Mouse (Mus musculus) mouse embryonic stem cell (cell line): ENCODE results near the gene Fau.
"Not testable (repeated sequence)": the region's sequence is repeated elsewhere in the genome, so short reads cannot be mapped to it uniquely, and the experiment has no call there.

ENCODE experiments used
- in situ Hi-C, 2 experiments: fragments of 300-500 bp; cut with MboI; formaldehyde crosslinking; loops; 1 replicate in 1 of 2; 3 replicates in 1 of 2; pipeline ENCODE4 v1.14.3; 2019 to 2020; ENCODE audit warnings: low sequenced_read_pairs in 2 of 2, low pct_unique_long_range_greater_than_20kb in 1 of 2, mixed read lengths in 1 of 2; ENCODE audit not compliant: unreplicated experiment in 1 of 2

The Fau gene

DNA sequence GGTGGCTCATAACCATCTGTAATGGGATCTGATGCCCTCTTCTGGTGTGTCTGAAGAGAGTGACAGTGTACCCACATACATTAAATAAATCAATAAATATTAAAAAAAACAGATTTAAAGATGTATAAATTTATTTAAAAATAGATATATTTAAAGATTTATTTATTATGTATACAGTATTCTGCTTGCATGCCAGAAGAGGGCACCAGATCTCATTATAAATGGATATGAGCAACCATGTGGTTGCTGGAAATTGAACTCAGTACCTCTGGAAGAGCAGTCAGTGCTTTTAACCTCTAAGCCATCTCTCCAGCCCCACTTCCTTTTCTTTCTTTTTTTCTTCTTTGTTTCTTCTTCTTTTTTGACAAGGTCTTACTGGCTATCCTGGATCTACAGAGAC is 17.6 kb upstream of the Fau start:
- in situ Hi-C loops: no loop called here

DNA sequence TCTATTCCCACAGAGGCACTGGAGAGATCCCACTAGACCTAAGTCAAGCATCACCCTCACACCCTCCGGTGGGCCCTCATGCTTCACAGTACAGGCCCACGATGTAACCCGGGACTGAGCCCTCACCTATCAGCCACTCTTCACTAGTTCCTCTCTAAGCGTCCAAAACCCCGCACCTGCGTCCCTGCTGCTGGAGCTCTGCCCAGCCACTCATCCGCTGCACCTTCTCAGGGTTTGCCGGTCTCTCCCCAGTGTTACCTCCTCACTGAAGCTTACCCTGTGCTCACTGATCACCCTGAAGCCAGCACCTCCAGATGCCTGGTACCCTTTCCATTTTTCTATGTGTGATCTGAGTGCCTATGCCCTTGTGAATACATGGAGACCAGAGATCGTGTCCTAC is 15.4 kb upstream of the Fau start:
- in situ Hi-C loops: no loop called here

DNA sequence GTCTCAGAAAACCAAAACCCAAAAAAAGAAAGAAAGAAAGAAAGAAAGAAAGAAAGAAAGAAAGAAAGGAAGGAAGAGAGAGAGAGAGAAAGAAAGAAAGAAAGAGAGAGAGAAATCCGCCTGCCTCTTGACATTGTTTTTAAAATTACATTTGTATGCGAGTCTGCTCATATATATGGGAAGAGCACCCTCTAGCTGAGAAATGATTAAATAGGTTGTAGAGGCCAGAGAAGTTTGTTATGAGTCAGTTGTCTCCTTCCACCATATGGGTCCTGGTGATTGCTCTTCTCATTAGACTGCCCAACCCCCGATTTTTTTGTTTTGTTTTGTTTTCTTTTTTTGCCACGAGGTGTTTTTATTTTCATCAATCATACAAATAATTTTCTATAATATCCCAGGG is 13.5 kb upstream of the Fau start:
- in situ Hi-C loops: not testable (repeated sequence)

DNA sequence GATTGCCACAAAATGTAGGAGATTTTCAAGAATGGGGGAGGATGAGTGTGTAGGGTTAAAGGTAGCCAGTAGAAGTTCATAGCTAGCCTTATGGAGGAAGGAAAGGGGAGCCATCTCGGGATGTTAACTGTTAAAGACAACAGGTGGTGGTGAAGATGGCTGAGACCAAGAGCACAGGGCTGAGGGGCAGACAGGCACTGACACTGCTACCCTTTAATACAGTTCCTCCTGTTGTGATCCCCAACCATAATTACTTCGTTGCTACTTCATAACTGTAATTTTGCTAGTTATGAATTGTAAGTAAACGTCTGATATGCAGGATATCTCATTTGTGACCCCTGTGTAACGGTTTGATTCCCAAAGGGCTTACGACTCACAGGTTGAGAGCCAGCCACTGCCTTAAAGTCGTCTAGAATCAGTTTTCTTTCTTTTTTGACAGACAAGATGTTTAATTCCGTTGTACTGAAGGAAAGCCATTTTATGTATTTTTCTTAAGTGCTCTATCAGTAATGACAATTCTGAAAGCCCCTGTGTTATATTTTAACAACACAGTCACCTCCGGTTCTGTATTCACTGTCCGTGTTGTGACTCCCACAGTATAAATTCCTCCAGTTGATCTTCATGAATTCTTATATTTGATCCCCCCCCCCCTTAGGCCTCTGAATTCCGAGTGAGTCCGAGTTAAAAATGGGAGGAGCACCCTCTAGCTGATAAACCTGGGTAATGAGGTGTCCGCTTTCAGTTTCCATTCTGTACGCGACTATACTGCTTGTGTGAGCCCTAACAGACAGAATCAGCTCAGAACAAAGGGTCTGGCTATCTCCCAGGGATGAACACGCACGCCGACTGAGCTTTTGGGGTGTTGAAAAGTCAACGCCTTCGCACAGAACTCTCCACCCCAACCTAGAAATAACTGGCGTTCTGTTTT is 12.0 kb upstream of the Fau start:
- in situ Hi-C loops: no loop called here

DNA sequence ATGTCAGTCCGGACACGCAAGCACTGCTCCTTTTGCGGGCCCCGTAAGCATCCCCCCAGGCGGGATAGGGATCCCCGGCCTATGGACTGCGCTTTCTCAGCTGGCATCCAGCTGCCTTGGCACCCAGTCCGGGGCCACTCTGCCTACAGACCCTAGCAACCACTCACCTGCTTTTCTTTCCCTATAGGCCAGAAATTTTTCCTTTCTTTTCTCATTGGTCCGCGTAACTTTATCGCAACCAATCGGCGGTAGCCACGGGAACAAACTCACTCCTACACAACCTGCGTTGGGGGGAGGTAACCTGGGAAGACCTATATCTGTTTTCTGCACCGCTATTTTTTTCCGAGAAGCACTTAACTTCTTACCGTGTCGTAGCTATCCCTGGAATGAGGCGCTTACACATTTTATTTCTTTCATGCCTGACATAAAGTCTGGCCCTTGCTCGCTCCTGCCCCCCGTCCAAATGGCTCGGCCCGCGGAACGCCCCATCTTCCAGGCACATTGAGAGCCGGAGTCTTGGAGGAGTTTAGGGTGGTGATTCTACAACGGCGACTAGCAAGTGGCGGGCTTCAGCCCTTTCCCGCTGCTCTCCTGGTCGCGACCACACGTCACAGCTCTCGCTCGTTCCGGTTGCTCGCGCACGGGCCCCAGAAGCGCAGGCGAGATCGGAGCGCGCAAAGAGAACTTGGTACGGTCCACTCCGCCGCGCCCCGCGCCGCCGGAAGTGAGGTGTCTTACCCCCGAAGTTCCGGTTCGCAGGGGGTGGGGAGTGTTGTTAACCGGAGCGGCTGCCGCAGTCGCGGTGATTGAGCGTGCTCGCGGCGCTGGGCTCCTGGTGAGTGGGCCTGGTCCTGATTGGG is 11.1 kb upstream of the Fau start, which contains the start of gene Syvn1:
TSS of gene Syvn1 (plus strand) at position 283 of the 860 bp plus-strand sequence.
- in situ Hi-C loops: no loop called here

DNA sequence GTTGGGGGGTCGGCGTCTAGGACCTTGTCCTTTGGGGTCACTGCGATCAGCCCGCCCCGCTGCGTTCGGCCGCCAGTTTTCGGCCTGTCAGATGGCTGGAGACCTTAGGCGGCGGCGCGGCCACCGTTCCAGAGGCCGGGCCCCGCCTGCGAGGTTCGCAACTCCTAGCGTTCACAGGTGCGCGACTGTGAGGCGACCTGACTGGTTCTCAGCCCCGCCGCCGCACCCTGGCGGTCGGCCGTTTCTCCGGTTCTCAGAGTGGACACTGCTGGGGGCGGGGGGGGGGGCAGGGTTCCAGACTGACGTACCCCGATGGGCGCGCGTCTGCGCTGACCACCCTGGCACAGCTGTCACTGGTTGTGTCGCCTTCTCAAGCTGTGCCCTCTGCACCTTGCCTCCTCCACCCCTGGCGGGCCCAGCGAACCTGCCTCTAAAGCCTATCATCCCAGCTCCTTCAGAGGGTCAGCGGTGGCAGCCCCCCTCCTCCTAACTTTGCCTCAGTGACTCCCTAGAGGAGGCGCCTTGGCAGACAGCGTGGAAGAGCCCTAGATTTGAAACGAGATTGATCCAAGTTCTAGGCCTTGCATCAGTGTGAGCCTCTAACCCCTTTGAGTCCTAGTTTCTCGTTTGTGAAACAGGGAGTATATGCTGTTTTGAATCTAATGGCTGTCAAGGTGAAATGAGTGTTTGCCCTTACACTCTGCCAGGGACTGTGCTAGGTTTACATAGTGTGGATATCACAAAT is 10.3 kb upstream of the Fau start:
- in situ Hi-C loops: no loop called here

DNA sequence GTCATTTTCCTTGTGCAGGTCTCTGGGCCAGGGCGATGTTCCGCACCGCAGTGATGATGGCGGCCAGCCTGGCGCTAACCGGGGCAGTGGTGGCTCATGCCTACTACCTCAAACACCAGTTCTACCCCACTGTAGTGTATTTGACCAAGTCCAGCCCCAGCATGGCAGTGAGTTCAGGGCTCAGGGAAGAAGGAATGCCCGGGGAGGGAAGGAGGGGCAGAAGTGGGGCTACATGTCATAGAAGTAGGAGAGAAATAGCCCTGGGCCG is 9.8 kb upstream of the Fau start:
- in situ Hi-C loops: no loop called here

DNA sequence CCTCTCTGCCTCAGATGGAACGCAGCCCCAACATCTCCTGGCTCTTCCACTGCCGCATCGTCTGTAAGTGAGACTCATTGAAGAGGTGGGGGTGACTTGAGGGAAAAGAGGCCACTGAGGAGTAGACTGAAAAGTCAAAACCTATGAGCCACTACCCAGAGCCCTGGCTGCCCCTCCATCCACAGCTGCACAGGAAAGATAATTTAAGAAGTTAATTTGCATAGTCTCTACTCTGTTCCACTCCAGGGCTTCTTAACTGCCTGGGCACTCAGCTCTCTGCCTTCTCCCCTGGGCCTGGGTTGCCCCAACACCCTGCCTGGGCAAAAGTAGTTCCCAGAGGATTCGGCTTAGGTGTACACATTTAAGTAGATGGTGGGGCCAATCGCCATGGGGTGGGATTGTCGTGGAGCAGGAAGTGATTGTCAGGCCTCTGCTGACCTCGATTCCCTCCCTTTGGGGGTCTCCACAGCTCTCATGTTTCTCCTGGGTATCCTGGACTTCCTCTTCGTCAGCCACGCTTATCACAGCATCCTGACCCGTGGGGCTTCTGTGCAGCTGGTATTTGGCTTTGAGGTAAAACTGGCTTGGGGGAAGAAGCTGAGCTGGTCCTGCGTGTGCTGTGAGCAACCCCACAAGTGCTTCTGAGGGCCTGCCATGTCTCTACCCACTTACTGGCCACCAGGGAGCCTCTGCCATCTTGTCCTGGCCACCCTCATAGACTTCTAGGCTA is 8.8 kb upstream of the Fau start:
- in situ Hi-C loops: no loop called here

DNA sequence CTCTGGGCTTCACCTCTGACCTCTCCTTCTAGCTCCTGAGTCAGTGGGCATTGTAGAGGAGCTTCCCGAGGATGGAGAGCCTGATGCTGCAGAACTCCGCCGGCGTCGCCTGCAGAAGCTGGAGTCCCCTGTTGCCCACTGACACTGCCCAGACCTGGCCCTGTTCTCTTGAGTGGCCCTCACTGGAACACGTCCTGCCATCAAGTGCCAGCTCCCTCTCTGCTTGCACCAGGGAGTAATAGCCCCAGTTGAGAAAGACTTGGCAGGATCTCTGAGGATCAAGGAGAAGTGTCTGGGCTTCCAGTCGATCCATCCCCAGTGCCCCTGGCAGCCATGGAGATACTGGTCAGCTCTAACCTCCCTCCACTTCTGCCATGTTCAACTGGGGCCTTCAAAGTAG is 5.1 kb upstream of the Fau start:
- in situ Hi-C loops: no loop called here

DNA sequence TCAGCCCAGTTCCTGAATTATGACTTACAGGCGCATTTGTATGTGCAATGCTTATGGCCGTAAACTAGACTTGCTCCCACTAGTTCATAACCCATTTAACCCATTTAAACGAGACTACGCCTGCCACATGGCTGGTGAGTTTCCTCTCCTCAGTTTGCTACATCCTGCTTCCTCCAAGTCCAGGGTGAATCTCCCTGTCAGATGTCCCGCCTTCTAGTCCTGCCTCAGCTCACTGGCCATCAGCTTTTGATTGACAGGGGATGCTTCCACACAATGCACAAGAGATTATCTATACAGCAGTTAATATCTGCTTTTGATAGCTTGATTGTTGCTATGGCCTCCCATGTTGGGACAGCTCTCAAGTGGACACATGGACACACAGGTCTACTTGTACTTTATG is 3.3 kb upstream of the Fau start:
- in situ Hi-C loops: no loop called here

DNA sequence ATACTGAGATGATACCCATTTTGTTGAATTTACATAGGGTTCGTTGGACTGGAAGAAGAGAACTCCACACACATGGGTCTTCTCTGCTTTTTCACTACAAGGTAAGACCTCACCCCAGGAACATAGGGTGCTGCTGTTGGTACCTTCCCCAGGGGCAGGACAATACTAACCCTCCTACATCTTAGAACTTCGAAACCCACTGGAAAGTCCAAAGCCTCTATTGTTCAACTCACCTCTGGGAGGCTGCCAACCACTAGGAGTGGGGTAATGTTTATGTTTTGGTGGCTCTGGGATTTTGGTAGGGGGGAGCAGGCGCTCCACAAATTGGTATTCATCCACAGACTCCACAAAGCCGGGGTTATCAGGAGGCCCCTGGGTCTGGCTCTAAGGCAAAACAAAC is 948 bp upstream of the Fau start:
- in situ Hi-C loops: no loop called here

DNA sequence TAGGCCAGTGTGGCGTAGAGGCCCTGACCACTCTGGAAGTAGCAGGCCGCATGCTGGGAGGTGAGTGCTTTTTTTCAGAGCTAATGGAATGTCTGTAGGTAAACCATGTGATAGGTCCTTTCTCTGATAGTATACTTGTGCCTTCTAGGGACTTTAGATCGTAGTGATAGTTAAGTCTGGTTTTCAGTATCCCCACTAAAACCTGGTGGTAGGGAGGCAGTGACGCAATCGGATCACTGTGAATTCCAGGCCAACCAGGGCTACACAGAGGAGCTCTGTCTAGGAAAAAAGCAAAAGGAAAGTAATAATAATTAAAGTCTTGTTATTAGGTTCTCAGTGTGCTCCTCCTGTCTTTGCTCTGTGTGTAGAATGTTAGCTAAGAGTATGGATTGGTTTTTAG is 869 bp downstream of the Fau start:
- in situ Hi-C loops: no loop called here

DNA sequence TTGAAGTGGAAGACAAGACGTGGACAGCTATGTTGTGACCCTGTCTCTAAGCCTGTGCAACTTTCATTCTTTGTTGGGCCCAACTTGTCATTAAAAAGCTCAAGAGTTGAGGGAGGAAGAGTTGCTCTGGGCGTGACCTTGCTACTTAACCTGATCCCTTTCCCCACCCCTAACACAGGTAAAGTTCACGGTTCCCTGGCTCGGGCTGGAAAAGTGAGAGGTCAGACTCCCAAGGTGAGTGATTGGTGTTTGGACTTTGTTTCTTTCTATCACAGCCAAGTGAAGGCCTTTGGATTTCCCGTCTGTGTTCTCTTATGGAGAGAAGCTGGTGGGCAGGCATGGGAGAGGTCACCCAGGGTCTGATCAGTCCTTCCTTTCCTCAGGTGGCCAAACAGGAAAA is 1.3 kb downstream of the Fau start:
- in situ Hi-C loops: no loop called here

DNA sequence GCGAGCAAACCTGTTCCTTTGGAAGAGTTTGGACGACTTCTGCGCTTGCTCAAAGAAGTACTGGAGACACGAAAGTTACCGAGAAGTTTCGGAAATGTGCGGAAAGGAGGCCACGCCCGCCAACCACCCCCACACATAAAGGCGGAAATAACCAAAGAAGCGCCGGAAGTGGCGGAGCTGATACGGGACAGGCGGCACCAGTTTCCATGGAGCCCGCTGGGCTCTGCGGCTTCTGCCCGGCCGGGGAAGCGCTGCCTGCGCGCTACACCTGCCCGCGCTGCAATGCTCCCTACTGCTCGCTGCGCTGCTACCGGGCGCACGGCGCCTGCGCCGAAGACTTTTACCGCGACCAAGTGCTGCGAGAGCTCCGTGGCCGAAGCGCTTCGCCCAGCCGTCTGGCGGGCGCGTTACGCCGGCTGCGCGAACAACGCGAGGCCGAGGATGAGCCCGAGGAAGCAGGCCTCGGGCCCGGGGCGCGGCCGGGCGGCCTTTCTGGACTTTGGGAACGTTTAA is 3.4 kb downstream of the Fau start, which contains the start of gene Znhit2:
TSS of gene Znhit2 (plus strand) at position 172 of the 513 bp plus-strand sequence.
- in situ Hi-C loops: no loop called here

DNA sequence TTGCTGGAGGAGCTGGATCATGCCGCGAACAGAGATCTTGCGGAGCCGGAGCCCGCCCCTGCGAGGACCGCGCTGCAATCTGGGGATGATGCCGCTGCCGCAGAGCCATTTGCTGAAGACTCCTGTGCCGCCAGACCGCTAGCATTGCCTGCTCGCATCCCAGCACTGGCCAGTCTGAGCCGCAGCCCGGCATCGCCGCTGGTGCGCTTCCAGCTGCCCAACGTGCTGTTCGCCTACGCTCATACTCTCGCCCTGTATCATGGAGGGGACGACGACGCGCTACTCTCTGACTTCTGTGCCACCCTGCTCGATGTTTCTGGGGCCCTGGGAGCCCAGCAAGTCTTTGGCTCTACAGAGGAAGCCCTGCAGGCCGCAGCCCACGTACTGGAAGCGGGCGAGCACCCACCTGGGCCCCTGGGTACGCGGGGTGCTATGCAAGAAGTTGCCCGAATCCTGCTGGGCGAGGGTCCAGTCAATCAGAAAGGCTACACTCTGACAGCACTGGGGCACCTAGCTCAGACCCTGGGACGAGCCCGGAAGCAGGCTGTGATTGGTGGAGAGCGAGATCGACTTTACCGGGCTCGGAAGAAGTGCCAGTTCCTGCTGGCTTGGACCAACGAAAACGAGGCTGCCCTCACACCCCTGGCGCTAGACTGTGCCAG is 4.1 kb downstream of the Fau start:
- in situ Hi-C loops: no loop called here

DNA sequence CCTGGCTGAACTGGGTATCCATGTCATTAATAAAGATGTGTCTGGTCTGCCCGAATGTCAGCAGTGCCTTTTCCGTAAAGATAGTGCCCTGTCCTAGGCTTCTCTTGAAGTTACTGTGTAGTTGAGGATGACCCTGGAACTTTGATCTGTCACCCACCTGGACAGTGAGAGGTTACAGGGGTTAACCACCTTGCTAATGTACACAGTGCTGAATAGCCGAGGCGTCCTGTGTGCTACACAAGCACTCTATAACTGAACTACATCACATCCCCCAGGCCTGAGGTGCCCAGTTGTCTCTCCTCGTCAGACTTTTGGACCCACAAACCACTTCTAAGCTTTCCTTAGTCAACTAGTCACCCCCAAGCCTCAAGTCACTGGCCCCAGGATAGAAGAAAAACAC is 4.8 kb downstream of the Fau start:
- in situ Hi-C loops: no loop called here

DNA sequence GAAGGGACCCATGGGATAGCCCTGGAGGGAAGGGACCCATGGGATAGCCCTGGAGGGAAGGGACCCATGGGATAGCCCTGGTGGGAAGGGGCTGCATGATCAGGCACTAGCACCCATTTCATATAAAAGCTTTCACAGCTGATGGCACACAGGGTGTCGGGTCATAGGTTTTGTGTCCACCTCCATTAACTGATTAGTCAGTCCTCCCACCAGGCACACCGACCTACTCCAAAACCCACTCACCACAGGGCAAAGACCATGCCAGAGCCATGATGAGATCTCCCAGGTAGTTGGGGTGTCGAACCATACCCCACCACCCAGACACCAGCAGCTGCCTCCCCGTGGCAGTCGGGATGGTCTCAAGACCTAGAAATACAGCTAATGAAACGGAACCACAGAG is 5.4 kb downstream of the Fau start:
- in situ Hi-C loops: no loop called here

DNA sequence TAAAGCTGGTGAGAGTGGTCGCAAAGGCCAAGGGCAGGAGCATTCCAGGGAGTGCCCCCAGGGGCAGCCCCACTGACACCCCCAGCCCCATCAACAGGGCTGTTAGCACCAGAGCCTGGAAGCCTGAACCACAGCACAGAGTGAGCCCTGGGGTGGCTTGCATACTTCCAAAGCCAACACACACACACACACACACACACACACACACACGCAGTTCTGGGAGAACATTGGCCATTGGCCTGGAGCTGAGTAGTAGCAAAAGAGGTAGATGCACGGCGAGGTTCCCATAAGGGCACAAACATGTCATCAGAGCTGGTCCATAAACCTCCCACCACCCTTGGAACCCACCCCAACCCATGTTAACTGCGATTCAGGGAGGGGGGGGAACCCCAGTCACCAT is 8.9 kb downstream of the Fau start:
- in situ Hi-C loops: no loop called here
